Mouse (Mus musculus): ENCODE measurements around the gene Smchd1. TPM values are rescaled to one million over a fixed set of nuclear protein-coding genes. Genes with fewer than 3 reads are reported as not detected.

Smchd1 gene
- polyA plus RNA-seq, 1 experiment: 2.3 TPM

DNA sequence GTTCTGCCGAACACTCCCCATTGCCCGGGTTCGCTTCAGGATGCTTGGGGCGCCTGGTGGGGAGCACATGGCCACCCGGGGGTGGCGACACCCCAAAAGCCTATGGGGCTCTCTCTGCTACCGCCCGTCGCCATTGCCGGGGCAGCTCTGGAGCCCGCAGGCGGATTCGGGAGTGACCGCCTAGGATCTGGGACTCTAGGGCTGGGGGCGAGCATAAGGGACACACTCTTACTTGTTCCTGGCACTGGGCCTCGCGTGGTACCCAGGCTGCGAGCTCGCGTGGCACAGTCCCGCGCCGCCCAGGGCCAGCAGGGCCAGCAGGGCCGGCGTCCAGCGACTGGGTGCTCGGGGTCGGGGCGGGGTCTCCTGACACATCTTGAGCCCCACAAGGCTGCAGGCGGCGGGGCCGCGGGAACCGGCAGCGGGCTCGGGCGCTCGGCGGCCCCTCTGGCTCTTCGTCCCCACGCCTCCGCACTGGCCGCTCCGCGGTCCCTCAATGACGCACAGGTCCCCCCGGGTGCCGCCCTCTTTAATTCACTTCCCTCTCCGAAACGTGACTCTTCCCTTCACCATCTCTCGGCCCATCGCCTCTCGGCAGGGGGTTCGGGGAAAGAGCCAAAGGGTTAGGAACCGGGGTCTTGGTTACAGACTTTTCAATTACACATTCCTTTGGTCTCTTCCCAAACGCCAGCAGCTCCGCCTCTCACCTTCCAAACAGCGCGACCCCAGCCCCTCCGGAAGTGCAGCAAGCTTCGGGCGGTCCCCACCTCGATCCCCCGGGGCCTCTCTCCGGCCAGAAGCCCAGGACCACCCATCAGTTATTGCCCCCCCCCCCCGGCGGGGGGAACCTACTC is 164.4 kb downstream of the Smchd1 start:
- 2% methylated on average over 67 of the region's 67 CpGs for WGBS
- peak overlapping the region; percentile 55 for H3K4me3 ChIP-seq (ENCODE audit: low read depth, low read length)
- TF ChIP-seq POLR2A (IDR thresholded peaks at IDR 0.05; ENCODE audit: low read depth, low read length) (no peak), CTCF (IDR thresholded peaks at IDR 0.05; ENCODE audit: extremely low read depth, insufficient read length, insufficient replicate concordance, low read depth, low read length) (no peak)
- H3K36me3 ChIP-seq (ENCODE audit: control insufficient read depth, insufficient read depth, low read length): no peaks in the 10 kb centered on the region
- no peak overlapping the region for H3K27ac ChIP-seq (ENCODE audit: insufficient read depth, low read depth, low read length)
- no peaks in the 10 kb centered on the region; the same call in 1 of the 2 replicates for H3K4me1 ChIP-seq (ENCODE audit: control insufficient read depth, insufficient read depth, insufficient read length, low read length)
- H3K27me3 ChIP-seq (ENCODE audit: control insufficient read depth, insufficient read depth, low read length): peaks cover 19% of the 10 kb centered on the region

DNA sequence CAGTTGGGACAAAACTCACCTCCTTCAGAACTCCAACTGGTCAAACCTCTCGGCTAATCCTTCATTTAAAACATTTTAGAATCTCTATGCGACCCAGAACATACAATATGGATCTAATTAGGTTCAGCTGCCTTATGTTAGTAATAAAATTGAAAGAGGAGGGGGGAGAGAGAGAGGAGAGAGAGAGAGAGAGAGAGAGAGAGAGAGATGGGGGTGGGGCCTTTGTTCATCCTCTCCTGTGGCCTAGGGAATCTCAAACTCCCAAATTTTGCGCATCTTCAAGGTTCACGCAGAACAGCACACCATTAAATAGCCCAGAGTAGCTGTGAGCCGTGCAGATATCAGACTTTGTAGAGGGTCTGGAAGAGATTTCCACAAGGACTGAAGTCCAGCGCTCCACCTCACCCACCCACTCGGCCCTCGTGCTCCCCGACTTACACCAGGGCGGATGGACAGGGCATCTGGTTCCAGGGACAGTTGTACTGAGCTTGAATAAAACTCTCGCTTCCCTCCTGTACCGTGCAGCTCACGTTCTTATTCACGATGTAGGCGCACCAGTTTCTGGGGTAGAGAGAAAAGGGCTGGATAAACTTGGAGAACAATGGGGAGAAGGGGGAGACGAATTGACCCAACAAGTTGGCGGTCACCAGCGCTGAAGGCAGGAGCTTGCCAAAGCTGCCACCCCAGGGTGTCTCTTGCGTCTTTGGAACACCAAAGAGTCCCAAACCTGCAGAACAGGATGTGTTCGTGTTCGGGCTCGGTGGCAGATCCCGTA is 165.2 kb downstream of the Smchd1 start:
- Histone ChIP-seq H3K4me3 (ENCODE audit: low read depth, low read length) (peak overlapping the region; percentile 55), H3K27me3 (ENCODE audit: control insufficient read depth, insufficient read depth, low read length) (peaks cover 19% of the 10 kb centered on the region), H3K27ac (ENCODE audit: insufficient read depth, low read depth, low read length) (no peak overlapping the region), H3K36me3 (ENCODE audit: control insufficient read depth, insufficient read depth, low read length) (no peaks in the 10 kb centered on the region), H3K4me1 (ENCODE audit: control insufficient read depth, insufficient read depth, insufficient read length, low read length) (no peaks in the 10 kb centered on the region; the same call in 1 of the 2 replicates)
- 15% methylated on average over 23 of the region's 23 CpGs for WGBS
- TF ChIP-seq POLR2A (IDR thresholded peaks at IDR 0.05; ENCODE audit: low read depth, low read length) (no peak), CTCF (IDR thresholded peaks at IDR 0.05; ENCODE audit: extremely low read depth, insufficient read length, insufficient replicate concordance, low read depth, low read length) (no peak)

DNA sequence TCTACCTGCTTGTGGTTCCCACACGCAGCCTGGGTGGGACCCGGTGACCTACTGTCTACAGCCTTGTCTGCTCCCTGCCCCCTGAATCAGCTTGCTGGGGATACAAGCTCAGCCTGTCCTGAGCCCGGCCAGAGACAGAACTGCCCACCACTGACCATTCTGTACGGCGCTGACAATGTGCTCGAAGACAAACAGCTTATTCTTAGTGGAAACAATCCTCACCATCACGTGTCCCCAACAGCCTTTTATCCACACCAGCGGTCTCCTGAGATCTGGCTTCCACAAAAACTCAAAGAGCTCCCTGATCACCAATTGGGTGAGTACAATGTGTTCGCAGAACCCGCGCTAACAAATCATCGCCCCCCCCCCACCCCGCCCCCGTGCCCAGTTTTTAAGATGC is 166.0 kb downstream of the Smchd1 start:
- no peaks in the 10 kb centered on the region for H3K36me3 ChIP-seq (ENCODE audit: control insufficient read depth, insufficient read depth, low read length)
- WGBS: 61% methylated on average over 14 of the region's 14 CpGs
- TF ChIP-seq CTCF (IDR thresholded peaks at IDR 0.05; ENCODE audit: extremely low read depth, insufficient read length, insufficient replicate concordance, low read depth, low read length): no peak
- TF ChIP-seq POLR2A (IDR thresholded peaks at IDR 0.05; ENCODE audit: low read depth, low read length): no peak

DNA sequence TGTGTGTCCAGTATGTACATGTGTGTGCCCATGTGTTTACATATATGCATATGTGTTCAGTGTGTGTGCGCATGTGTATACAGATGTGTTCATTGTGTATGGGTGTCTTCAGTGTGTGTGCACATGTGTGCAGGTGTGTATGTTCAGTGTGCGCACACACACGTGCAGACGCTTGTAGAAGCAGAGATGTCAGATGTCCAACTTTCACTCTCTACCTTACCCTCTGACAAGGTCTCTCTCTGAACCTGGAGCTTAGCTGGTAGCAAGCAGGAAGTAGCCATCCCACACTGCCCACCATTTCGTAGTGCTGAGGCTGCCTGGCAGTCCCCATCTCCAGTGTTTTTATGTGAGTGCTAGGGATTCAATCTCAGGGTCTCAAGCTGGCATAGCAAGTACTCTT is 166.8 kb downstream of the Smchd1 start:
- 91% methylated on average over 5 of the region's 5 CpGs for WGBS
- Histone ChIP-seq H3K4me1 (ENCODE audit: control insufficient read depth, insufficient read depth, insufficient read length, low read length) (no peaks in the 10 kb centered on the region; the same call in 1 of the 2 replicates), H3K4me3 (ENCODE audit: low read depth, low read length) (no peak overlapping the region), H3K36me3 (ENCODE audit: control insufficient read depth, insufficient read depth, low read length) (no peaks in the 10 kb centered on the region), H3K27me3 (ENCODE audit: control insufficient read depth, insufficient read depth, low read length) (peaks cover 19% of the 10 kb centered on the region), H3K27ac (ENCODE audit: insufficient read depth, low read depth, low read length) (no peak overlapping the region)
- TF ChIP-seq POLR2A (IDR thresholded peaks at IDR 0.05; ENCODE audit: low read depth, low read length): no peak
- no peak for TF ChIP-seq CTCF (IDR thresholded peaks at IDR 0.05; ENCODE audit: extremely low read depth, insufficient read length, insufficient replicate concordance, low read depth, low read length)

More for the DNA sequence above, 166.0 kb downstream of the Smchd1 start:
- no peak overlapping the region for H3K27ac ChIP-seq (ENCODE audit: insufficient read depth, low read depth, low read length)
- H3K27me3 ChIP-seq (ENCODE audit: control insufficient read depth, insufficient read depth, low read length): peaks cover 19% of the 10 kb centered on the region
- H3K4me1 ChIP-seq (ENCODE audit: control insufficient read depth, insufficient read depth, insufficient read length, low read length): no peaks in the 10 kb centered on the region; the same call in 1 of the 2 replicates
- H3K4me3 ChIP-seq (ENCODE audit: low read depth, low read length): no peak overlapping the region

DNA sequence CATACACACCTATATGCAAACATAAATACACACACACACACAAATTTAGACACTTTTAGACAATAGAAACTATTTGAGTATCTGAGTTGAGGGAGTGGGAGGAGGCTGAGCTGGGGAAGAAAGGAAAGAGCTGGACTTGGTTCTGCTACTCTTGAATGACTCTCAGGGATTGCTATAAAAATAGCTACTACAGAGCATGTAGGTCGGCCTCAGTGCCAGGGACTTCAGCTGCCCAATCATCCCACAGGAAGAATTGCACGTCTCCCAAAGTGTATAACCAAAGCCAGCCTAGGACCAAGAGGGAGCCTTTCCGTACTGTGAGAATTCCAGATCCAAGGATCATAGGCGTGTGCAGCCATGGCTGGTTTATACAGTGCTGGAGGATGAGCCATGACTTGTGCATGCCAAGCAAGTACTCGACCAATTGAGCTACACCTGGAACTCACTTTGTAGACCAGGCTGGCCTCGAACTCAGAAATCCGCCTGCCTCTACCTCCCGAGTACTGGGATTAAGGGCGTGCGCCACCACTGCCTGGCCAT is 167.8 kb downstream of the Smchd1 start:
- Histone ChIP-seq H3K27ac (ENCODE audit: insufficient read depth, low read depth, low read length) (no peak overlapping the region), H3K36me3 (ENCODE audit: control insufficient read depth, insufficient read depth, low read length) (no peaks in the 10 kb centered on the region), H3K4me1 (ENCODE audit: control insufficient read depth, insufficient read depth, insufficient read length, low read length) (no peaks in the 10 kb centered on the region; the same call in 1 of the 2 replicates), H3K27me3 (ENCODE audit: control insufficient read depth, insufficient read depth, low read length) (peaks cover 19% of the 10 kb centered on the region), H3K4me3 (ENCODE audit: low read depth, low read length) (no peak overlapping the region)
- TF ChIP-seq CTCF (IDR thresholded peaks at IDR 0.05; ENCODE audit: extremely low read depth, insufficient read length, insufficient replicate concordance, low read depth, low read length) (no peak), POLR2A (IDR thresholded peaks at IDR 0.05; ENCODE audit: low read depth, low read length) (no peak)
- WGBS: 82% methylated on average over 10 of the region's 10 CpGs

DNA sequence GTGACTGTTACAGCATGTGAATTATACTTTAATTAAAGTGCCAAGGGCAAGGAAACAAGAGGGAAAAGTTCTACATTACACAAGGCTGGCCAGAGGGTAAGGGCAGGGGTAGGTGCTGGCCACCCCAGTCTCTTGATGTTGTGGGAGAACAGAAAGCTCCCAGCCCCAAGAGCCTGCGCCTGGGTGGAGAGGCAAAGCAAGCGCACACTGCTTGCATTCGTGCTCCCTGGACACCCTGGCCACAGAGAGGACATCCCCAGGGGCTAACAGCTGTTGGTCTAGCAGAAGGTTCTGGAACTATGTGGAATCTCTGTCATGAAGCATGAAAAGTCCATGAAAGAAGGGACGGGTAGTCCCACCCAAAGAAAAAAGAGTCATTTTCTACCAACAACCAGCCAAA is 168.4 kb downstream of the Smchd1 start:
- no peak overlapping the region for H3K27ac ChIP-seq (ENCODE audit: insufficient read depth, low read depth, low read length)
- TF ChIP-seq POLR2A (IDR thresholded peaks at IDR 0.05; ENCODE audit: low read depth, low read length) (no peak), CTCF (IDR thresholded peaks at IDR 0.05; ENCODE audit: extremely low read depth, insufficient read length, insufficient replicate concordance, low read depth, low read length) (no peak)
- no peaks in the 10 kb centered on the region; the same call in 1 of the 2 replicates for H3K4me1 ChIP-seq (ENCODE audit: control insufficient read depth, insufficient read depth, insufficient read length, low read length)
- no peaks in the 10 kb centered on the region for H3K36me3 ChIP-seq (ENCODE audit: control insufficient read depth, insufficient read depth, low read length)
- peaks cover 19% of the 10 kb centered on the region for H3K27me3 ChIP-seq (ENCODE audit: control insufficient read depth, insufficient read depth, low read length)
- WGBS: 89% methylated on average over 4 of the region's 4 CpGs
- H3K4me3 ChIP-seq (ENCODE audit: low read depth, low read length): no peak overlapping the region
